Mouse (Mus musculus) stomach, embryonic 16.5 days (tissue): ENCODE results near the gene Fars2. TPM values are rescaled to one million over a fixed set of nuclear protein-coding genes. Genes with fewer than 3 reads are reported as not detected.

Source experiments
- ATAC-seq: fragments of 200-750 bp; cut with Nextera tagmentation; 2 replicates; pipeline ENCODE4 v1.8.0; 2017; ENCODE audit warnings: moderate number of reproducible peaks, moderate TSS enrichment; ENCODE audit not compliant: insufficient read depth, low FRiP score
- H3K27ac ChIP-seq: fragments of 300-500 bp; sonication (generic); 2 replicates; pipeline ENCODE4 v1.5.1; 2014; ENCODE audit warnings: low read length
- H3K27me3 ChIP-seq: fragments of 300-500 bp; sonication (generic); 2 replicates; pipeline ENCODE4 v1.6.1; 2014; ENCODE audit warnings: low read length, control low read depth, mixed read lengths; ENCODE audit not compliant: control insufficient read depth, insufficient read depth
- H3K36me3 ChIP-seq: fragments of 300-500 bp; sonication (generic); 2 replicates; pipeline ENCODE4 v1.6.1; 2014; ENCODE audit warnings: low read length; ENCODE audit not compliant: control insufficient read depth, insufficient read depth
- H3K4me1 ChIP-seq: fragments of 300-500 bp; sonication (generic); 2 replicates; pipeline ENCODE4 v1.6.1; 2014; ENCODE audit warnings: low read length, control low read depth, mixed read lengths; ENCODE audit not compliant: control insufficient read depth, insufficient read depth
- H3K4me2 ChIP-seq: fragments of 300-500 bp; sonication (generic); 2 replicates; pipeline ENCODE4 v1.6.1; 2014; ENCODE audit warnings: low read depth, low read length, mixed read lengths
- H3K4me3 ChIP-seq: fragments of 300-500 bp; sonication (generic); replicated peaks from 2 replicates; pipeline ENCODE4 v1.5.1; 2014; ENCODE audit warnings: mild to moderate bottlenecking, low read length
- H3K9ac ChIP-seq: fragments of 300-500 bp; sonication (generic); 2 replicates; pipeline ENCODE4 v1.6.1; 2014; ENCODE audit warnings: low read length
- H3K9me3 ChIP-seq: fragments of 300-500 bp; sonication (generic); replicated peaks from 2 replicates; pipeline ENCODE4 v1.6.1; 2016; ENCODE audit warnings: low read length, control low read depth; ENCODE audit not compliant: control insufficient read depth
- WGBS: fragments of 180-500 bp; shearing (Covaris S2); extraction: QIAGEN DNeasy Blood & Tissue Kit; methylation state at CpG from one replicate; pipeline ENCODE4 v1.1.7; 2014; 5-methylcytosine and 5-hydroxymethylcytosine counted together
- polyA plus RNA-seq: library from polyadenylated mRNA; unstranded; fragments of >200 nt; fragmentation: Nextera tagmentation; extraction: Ambion mirVana; gene quantifications from 2 replicates; pipeline ENCODE4 v1.2.1, GENCODE M21; 2015

Fars2 gene
- polyA plus RNA-seq, 1 experiment from 2014 or later = 34.6 TPM

DNA sequence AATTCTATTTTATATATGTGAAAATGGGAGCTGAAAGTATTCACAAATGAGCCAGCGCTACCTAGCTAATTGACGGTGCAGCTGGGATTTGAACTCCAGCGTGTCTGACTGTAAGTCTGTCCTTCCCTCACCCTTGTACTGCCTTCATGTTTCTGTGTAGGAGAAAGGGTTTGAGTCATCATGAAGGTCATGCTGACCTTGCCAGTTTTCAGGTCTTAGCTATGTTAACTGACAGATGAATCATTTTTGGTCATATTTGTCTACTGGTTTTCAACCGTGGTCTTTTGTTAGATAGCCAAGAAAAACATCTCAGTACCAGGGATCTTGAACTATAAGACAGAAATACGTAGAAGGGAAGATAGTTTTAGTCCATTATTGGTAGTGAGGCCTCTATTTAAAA, 14.2 kb downstream of the Fars2 start:
- Histone ChIP-seq H3K4me2 (no peak overlapping the region), H3K36me3 (no peaks in the 10 kb centered on the region), H3K9ac (no peak overlapping the region), H3K27ac (no peak overlapping the region), H3K9me3 (no peaks in the 10 kb centered on the region), H3K4me3 (no peak overlapping the region), H3K4me1 (no peaks in the 10 kb centered on the region; the same call in 1 of the 2 replicates), H3K27me3 (no peaks in the 10 kb centered on the region)
- no peak for ATAC-seq
- WGBS = 84% methylated on average over 5 of the region's 5 CpGs

DNA sequence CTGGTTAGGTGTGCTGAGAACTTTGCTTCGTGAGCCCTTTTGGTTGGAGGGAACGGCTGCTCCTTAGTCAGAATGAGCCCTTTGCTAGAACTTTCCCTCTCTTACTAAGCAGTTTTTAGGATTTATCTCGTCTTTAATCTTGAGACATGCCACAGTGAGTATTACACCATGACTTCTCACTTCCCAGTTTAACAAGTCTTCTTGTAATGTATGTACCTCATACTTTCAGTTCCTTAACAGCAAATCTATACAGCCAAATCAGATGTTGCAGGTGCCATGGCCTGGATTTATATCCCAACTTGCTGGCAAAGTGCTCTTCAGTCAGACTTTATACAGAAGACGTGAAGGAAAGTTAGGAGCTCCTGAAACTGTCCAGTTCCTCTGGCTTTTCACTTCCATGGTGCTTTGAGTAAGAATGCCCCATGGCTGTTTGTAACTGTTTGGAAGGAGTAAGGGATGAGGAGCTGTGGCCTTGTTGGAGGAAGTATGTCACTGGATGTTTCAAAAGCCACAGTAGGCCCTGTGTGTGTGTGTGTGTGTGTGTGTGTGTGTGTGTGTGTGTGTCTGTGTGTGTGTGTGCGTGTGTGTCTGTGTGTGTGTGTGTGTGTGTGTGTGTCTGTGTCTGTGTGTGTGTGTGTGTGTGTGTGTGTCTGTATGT, 14.9 kb downstream of the Fars2 start:
- no peak overlapping the region for H3K4me2 ChIP-seq
- 80% methylated on average over 5 of the region's 5 CpGs for WGBS

DNA sequence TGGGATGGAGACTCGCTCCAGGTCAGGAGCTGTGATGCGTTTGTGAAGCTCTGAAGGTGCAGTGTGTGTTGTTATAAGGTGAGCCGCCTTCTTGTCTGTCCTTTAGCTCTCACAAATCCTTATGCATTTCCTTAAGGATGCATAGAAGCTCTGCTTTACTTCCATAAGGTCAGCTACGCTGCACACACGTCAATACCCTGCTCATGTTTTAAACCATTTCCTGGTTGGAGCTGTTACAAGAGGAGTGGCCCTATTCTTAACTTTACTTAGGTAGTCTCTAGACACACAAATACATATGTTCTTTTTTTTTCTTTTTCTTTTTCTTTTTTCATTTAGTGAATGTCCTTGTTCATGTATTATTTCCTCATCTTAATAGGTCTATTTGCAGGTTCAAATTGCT, 22.5 kb downstream of the Fars2 start:
- WGBS = 60% methylated on average over 5 of the region's 5 CpGs

More for the DNA sequence above, 14.9 kb downstream of the Fars2 start:
- H3K36me3 ChIP-seq = no peaks in the 10 kb centered on the region
- no peak overlapping the region for H3K9ac ChIP-seq
- H3K4me1 ChIP-seq = no peaks in the 10 kb centered on the region; the same call in 1 of the 2 replicates
- H3K4me3 ChIP-seq = no peak overlapping the region
- no peak overlapping the region for H3K27ac ChIP-seq
- H3K27me3 ChIP-seq = no peaks in the 10 kb centered on the region
- H3K9me3 ChIP-seq = no peaks in the 10 kb centered on the region
- ATAC-seq = no peak

DNA sequence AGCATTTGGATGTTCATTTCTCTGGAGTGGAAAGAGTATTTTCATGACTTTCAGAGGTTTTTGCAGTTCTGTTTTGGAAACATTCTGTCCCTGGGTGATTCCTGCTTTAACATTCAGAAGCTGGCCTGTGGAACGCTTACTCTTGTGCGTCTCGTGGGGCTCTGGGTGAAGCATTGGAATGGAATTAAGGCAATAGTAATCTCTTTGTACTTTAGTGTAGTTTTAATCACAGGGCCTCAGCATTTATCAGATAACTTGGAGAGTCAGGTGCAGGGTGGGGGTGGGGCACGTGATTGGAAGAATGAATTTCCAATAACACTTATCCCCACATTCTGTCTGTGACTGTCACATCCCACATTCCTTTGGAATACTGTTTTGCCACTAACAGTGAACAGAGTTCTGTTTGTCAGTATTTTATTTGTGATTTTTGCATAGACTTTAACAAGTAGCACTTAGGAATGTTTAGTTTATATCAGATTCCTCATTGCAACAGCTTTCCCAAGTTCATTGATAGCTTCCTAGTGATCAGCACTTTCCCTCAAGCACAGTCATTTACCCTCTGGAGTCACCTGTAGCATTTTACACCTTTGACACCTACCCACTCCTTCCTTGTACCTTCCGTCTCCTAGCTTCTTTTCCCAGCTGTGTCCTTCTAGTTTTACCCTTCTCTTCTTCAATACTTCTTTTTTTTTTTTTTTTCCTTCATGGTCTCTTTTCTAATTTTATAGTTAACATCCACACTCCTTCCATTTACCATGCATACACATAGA, 23.2 kb downstream of the Fars2 start:
- ATAC-seq = no peak
- WGBS = 62% methylated on average over 5 of the region's 5 CpGs
- Histone ChIP-seq H3K27me3 (no peaks in the 10 kb centered on the region), H3K4me1 (peaks cover 9% of the 10 kb centered on the region; the same call in 1 of the 2 replicates), H3K4me2 (no peak overlapping the region), H3K9me3 (no peaks in the 10 kb centered on the region), H3K9ac (no peak overlapping the region), H3K4me3 (no peak overlapping the region), H3K36me3 (no peaks in the 10 kb centered on the region), H3K27ac (peak overlapping the region; percentile 51; the same call in 1 of the 2 replicates)

More for the DNA sequence above, 22.5 kb downstream of the Fars2 start:
- no peak overlapping the region for H3K4me3 ChIP-seq
- 0 out of 2 replicates have a peak, but pooled peaks have one; percentile 47 for ATAC-seq
- H3K4me2 ChIP-seq = no peak overlapping the region
- no peak overlapping the region for H3K9ac ChIP-seq
- peaks cover 9% of the 10 kb centered on the region; the same call in 1 of the 2 replicates for H3K4me1 ChIP-seq
- H3K36me3 ChIP-seq = no peaks in the 10 kb centered on the region
- peak overlapping the region; percentile 9 for H3K27ac ChIP-seq
- no peaks in the 10 kb centered on the region for H3K9me3 ChIP-seq
- no peaks in the 10 kb centered on the region for H3K27me3 ChIP-seq

DNA sequence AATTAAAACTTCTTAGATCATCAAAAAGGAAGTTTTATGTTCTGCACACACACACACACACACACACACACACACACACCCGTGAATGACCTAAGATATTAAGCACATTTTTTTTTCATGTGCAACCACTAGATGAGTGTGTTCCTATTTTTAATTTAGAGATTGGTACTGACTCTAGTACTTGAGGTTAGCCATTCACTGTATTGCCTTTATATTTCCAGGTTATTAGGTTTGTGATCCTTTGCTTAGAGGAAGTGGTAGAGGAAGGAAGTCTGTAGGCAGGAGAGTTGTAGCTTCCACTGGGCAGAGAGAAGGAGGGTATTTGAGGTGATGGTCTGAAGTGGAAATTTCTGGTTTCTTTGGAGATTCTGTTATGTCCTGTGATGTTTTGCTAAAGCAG, 28.4 kb downstream of the Fars2 start:
- no peak for ATAC-seq
- 57% methylated on average over 1 of the region's 1 CpGs for WGBS
- Histone ChIP-seq H3K36me3 (no peaks in the 10 kb centered on the region), H3K4me1 (peaks cover 10% of the 10 kb centered on the region), H3K4me2 (no peak overlapping the region), H3K9me3 (no peaks in the 10 kb centered on the region), H3K27ac (no peak overlapping the region), H3K27me3 (no peaks in the 10 kb centered on the region), H3K4me3 (no peak overlapping the region), H3K9ac (no peak overlapping the region)

DNA sequence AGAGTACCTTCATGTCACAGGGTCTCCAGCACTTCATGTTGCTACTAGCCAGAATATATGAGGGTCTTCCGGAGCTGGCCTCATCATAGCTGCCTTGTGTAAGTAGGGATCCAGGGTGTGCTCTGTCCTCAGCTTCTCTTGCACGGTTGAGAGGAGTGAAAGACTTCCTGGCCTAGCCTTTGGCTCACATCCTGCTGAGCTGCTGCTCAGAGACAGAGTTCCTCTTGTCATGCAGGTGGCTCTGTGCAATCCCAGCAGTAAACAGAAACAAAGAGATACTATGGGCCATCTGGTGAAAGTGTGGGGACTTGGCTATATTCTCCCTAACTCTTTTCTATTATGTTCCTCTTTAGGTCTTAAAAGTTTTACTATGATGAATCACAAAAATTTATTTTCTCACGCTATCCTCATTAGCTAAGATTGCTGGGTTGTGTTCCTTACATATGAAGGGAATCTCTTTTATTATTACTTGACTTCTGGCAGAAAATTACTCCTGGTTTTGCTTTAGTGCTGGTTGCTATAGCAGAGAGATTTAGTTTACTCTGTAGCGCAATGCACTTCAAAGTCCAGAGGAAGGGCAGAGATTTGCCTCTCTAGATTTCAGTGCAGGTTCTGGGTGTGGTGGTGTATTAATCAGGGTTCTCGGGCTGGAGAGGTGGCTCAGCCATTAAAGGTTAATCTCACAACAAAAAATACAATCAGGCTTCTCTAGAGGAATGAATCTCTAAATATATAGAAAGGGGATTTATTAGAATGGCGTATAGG, 32.1 kb downstream of the Fars2 start:
- 49% methylated on average over 6 of the region's 6 CpGs for WGBS

DNA sequence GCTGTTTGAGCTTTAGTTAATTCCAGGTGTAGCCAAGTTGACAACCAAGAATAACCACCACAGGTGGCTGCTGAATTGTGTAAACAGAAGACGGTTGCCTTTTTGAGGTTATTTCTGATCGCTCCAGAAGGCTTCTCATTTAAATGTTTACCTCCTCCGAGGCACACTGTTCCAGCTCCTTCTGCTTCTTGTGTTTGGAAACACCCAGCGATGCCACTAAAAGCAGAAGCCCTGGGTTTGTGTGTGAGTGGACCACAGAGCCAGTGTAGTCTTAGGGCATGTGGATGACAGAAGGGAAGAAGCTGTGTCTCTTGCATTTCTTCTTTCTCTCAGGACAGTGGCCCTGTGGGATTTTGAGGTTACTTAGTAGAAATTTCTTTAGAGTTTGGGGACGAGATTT, 33.1 kb downstream of the Fars2 start:
- 44% methylated on average over 5 of the region's 5 CpGs for WGBS
- no peaks in the 10 kb centered on the region for H3K27me3 ChIP-seq
- no peak overlapping the region for H3K9ac ChIP-seq
- H3K9me3 ChIP-seq = no peaks in the 10 kb centered on the region
- H3K27ac ChIP-seq = no peak overlapping the region
- H3K4me3 ChIP-seq = no peak overlapping the region
- ATAC-seq = no peak
- H3K36me3 ChIP-seq = no peaks in the 10 kb centered on the region
- H3K4me2 ChIP-seq = no peak overlapping the region
- peaks cover 10% of the 10 kb centered on the region for H3K4me1 ChIP-seq

More for the DNA sequence above, 32.1 kb downstream of the Fars2 start:
- Histone ChIP-seq H3K27ac (peak overlapping the region; percentile 38; the same call in 1 of the 2 replicates), H3K4me2 (no peak overlapping the region), H3K36me3 (no peaks in the 10 kb centered on the region), H3K9ac (peak overlapping the region; percentile 18; the same call in 1 of the 2 replicates), H3K4me3 (no peak overlapping the region), H3K4me1 (peaks cover 10% of the 10 kb centered on the region), H3K9me3 (no peaks in the 10 kb centered on the region), H3K27me3 (no peaks in the 10 kb centered on the region)
- ATAC-seq = peak; percentile 60; the same call in 1 of the 2 replicates

DNA sequence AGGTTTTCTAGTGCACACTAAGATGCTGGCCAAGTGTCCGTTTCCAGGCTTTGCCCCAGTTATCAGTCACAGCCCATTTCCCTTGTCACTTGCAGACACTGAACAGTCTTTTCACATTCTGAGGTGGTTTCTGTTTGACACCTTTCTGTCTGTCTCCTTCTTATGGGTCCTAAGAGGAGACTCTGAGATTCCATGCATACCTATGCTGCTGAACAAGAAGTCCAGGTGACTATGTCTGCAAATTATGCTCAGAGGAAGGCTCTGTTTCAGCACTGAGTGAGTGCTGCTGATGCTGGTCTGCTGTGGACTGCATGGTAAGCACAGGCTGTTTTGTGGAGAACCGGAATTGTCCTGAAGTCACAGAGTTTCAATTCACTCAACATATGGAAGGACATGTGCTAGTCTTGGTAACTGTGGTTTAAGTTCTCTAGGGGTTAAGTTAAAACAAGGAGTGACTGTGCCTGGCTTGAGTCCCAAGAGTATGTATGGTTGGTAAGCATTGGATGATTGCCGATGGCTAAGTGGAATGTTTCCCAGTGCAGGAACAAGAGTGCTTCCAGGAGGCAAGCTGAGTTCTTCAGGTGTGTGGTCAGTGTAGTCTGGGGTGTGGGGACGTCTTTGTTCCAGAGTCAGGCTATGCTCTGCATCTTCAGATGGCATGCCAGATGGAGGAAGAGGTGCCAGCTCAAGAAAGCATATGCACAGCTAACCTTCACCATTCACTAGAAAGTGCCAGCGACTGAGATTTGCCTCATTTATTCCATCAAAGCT, 35.7 kb downstream of the Fars2 start:
- WGBS = 70% methylated on average over 5 of the region's 5 CpGs
- no peak overlapping the region for H3K4me3 ChIP-seq
- H3K4me1 ChIP-seq = peaks cover 10% of the 10 kb centered on the region
- no peaks in the 10 kb centered on the region for H3K9me3 ChIP-seq
- no peak overlapping the region for H3K4me2 ChIP-seq
- H3K27me3 ChIP-seq = no peaks in the 10 kb centered on the region
- no peak overlapping the region for H3K27ac ChIP-seq
- ATAC-seq = no peak
- no peaks in the 10 kb centered on the region for H3K36me3 ChIP-seq
- H3K9ac ChIP-seq = no peak overlapping the region
